30 mouse cellular contexts compared by ENCODE assay signal in the genomic region with DNA sequence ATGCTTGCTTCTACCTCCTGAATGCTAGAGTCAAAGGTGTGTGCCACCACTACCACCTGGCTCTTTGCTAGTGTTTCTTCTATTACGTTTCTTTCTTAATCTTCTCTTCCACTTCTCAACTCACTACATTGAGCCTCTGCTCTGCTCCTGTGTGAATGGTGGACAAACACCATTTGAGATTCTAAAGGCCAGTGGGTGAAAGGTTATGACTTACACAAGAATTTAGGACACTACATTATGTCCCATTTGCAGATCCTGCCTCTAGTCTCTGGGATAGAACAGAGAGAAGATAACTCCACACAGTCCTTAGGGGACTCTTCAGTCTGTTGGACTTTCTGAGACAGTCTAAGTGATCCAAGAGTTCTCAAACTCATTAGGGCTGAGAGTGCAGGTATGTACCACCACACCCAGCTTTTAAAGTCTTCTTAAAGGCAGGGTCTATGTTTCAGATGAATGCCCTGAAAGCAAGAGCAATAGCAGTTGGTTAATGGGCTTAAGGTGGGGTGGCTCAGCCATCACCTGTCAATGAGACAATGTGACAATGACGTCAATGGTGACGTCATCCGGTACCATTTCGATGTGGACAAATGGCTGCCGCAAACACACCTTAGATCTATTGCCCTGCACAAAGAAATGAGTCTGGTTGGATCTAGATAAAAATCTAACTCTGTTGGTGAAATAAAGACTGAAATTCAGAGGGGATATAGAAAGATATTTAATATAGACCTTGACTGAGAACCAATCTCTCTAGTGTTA.
"Had no signal": no experiment of that assay in that cellular context is flagged by ENCODE, and none has a peak within 500 bp of the region (broad histone marks: within the 10 kb centered on the region; RNA-seq: fewer than 3 reads in every experiment).

No protein-coding gene starts in this region.

- H3K9ac ChIP-seq: limb, embryonic 12.5 days; limb, embryonic 13.5 days; limb, embryonic 15.5 days; liver, embryonic 14.5 days; liver, embryonic 15.5 days; lung, embryonic 14.5 days; lung, embryonic 15.5 days; midbrain, embryonic 12.5 days; midbrain, embryonic 13.5 days; midbrain, embryonic 15.5 days; neural tube, embryonic 12.5 days had no signal

- H3K4me1 ChIP-seq: lung, embryonic 15.5 days; midbrain, embryonic 10.5 days; midbrain, embryonic 12.5 days; midbrain, embryonic 13.5 days; midbrain, embryonic 15.5 days; neural tube, embryonic 12.5 days had no signal

- H3K27ac ChIP-seq: left cerebral cortex, adult 2 months; limb, embryonic 10.5 days; limb, embryonic 12.5 days; limb, embryonic 13.5 days; limb, embryonic 15.5 days; liver, embryonic 14.5 days; liver, embryonic 15.5 days; lung, embryonic 15.5 days; macrophage; midbrain, embryonic 10.5 days; midbrain, embryonic 12.5 days; midbrain, embryonic 13.5 days; midbrain, embryonic 15.5 days; neural tube, embryonic 12.5 days had no signal

- H3K27me3 ChIP-seq: limb, embryonic 15.5 days; lung, embryonic 15.5 days; midbrain, embryonic 12.5 days; midbrain, embryonic 13.5 days; midbrain, embryonic 15.5 days; neural tube, embryonic 12.5 days had no signal

- H3K36me3 ChIP-seq: limb, embryonic 10.5 days; limb, embryonic 12.5 days; limb, embryonic 13.5 days; limb, embryonic 15.5 days; liver, embryonic 13.5 days; liver, embryonic 15.5 days; lung, embryonic 15.5 days; midbrain, embryonic 10.5 days; midbrain, embryonic 12.5 days; midbrain, embryonic 13.5 days; midbrain, embryonic 15.5 days; neural tube, embryonic 12.5 days had no signal

- H3K4me2 ChIP-seq: limb, embryonic 12.5 days; limb, embryonic 13.5 days; limb, embryonic 15.5 days; liver, embryonic 13.5 days; liver, embryonic 15.5 days; lung, embryonic 14.5 days; lung, embryonic 15.5 days; midbrain, embryonic 11.5 days; midbrain, embryonic 12.5 days; midbrain, embryonic 13.5 days; midbrain, embryonic 15.5 days; neural tube, embryonic 12.5 days had no signal

- DNase-seq: layer of hippocampus, postnatal 36 days; left cerebral cortex, postnatal 4 days; liver, embryonic 13.5 days; lung, adult 18-20 months; lung, adult 2 months; lung, embryonic 14.5 days; lung, postnatal 10 days; lung, postnatal 14 days; lung, postnatal 36 days; lung, postnatal 4 days; midbrain, embryonic 14.5 days had no signal

- H3K4me3 ChIP-seq: left cerebral cortex, adult 2 months; limb, embryonic 10.5 days; limb, embryonic 12.5 days; limb, embryonic 13.5 days; limb, embryonic 15.5 days; liver, embryonic 13.5 days; liver, embryonic 15.5 days; lung, embryonic 15.5 days; megakaryocyte, embryonic 14.5 days; midbrain, embryonic 10.5 days; midbrain, embryonic 12.5 days; midbrain, embryonic 13.5 days; midbrain, embryonic 15.5 days; myocyte; neural tube, embryonic 12.5 days had no signal

- H3K9me3 ChIP-seq: limb, embryonic 10.5 days; limb, embryonic 12.5 days; limb, embryonic 13.5 days; limb, embryonic 15.5 days; liver, embryonic 13.5 days; liver, embryonic 15.5 days; lung, embryonic 15.5 days; midbrain, embryonic 10.5 days; midbrain, embryonic 12.5 days; midbrain, embryonic 13.5 days; midbrain, embryonic 15.5 days; neural tube, embryonic 12.5 days had no signal

- ATAC-seq: lung, postnatal 0 days; midbrain, embryonic 13.5 days; midbrain, embryonic 15.5 days; midbrain, embryonic 16.5 days had no signal
